Mouse (Mus musculus) heart, embryonic 12.5 days (tissue): ENCODE measurements around the gene Ddr1. TPM values are rescaled to one million over a fixed set of nuclear protein-coding genes. Genes with fewer than 3 reads are reported as not detected.

Source experiments
- ATAC-seq: fragments of 200-750 bp; cut with Nextera tagmentation; 2 replicates; pipeline ENCODE4 v1.8.0; 2017; ENCODE audit warnings: moderate TSS enrichment, moderate library complexity; ENCODE audit not compliant: insufficient number of reproducible peaks, low FRiP score
- H3K27ac ChIP-seq: fragments of 300-500 bp; sonication (generic); 2 replicates; pipeline ENCODE4 v1.5.1; 2016; ENCODE audit warnings: mild to moderate bottlenecking, moderate library complexity; ENCODE audit not compliant: poor library complexity, severe bottlenecking
- H3K27me3 ChIP-seq: fragments of 300-500 bp; sonication (generic); replicated peaks from 2 replicates; pipeline ENCODE4 v1.6.1; 2016; ENCODE audit warnings: mild to moderate bottlenecking, moderate library complexity
- H3K36me3 ChIP-seq: fragments of 300-500 bp; sonication (generic); 2 replicates; pipeline ENCODE4 v1.6.1; 2016; ENCODE audit warnings: mild to moderate bottlenecking, moderate library complexity
- H3K4me1 ChIP-seq: fragments of 300-500 bp; sonication (generic); replicated peaks from 2 replicates; pipeline ENCODE4 v1.6.1; 2016; ENCODE audit warnings: mild to moderate bottlenecking
- H3K4me2 ChIP-seq: fragments of 300-500 bp; sonication (generic); 2 replicates; pipeline ENCODE4 v1.6.1; 2016; ENCODE audit warnings: mild to moderate bottlenecking, moderate library complexity
- H3K4me3 ChIP-seq: fragments of 300-500 bp; sonication (generic); 2 replicates; pipeline ENCODE4 v1.5.1; 2016; ENCODE audit warnings: mild to moderate bottlenecking
- H3K9ac ChIP-seq: fragments of 300-500 bp; sonication (generic); 2 replicates; pipeline ENCODE4 v1.6.1; 2016; ENCODE audit warnings: mild to moderate bottlenecking, moderate library complexity
- H3K9me3 ChIP-seq: fragments of 300-500 bp; sonication (generic); replicated peaks from 2 replicates; pipeline ENCODE4 v1.6.1; 2016; ENCODE audit warnings: mild to moderate bottlenecking, moderate library complexity
- WGBS: fragments of 180-500 bp; shearing (Covaris S2); methylation state at CpG from one replicate; pipeline ENCODE4 v1.1.7; 2016; 5-methylcytosine and 5-hydroxymethylcytosine counted together
- polyA plus RNA-seq: library from polyadenylated mRNA; unstranded; fragments of >200 nt; fragmentation: Nextera tagmentation; extraction: Ambion mirVana; gene quantifications from 2 replicates; pipeline ENCODE4 v1.2.1, GENCODE M21; 2016

Gene Ddr1
- polyA plus RNA-seq, 1 experiment from 2014 or later: 162 TPM

DNA sequence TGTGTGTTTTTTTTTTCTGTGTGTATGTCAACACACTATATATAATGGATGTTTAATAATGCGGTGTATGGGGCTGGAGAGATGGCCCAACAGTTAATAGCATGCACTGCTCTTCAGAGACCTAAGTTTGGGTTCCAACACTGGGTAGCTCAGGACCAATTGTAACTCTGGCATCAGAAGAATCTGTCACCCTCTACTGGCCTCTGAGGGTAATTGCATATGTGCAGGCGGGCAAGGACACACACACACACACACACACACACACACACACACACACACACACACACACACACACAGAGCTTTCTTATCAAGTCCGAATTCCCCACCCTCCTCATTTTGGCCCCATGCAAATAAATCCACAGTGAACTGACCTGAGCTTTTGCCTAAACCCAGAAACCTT, 69.2 kb downstream of the Ddr1 start:
- peaks cover 17% of the 10 kb centered on the region for H3K4me1 ChIP-seq
- peaks cover 16% of the 10 kb centered on the region; the same call in 1 of the 2 replicates for H3K27me3 ChIP-seq
- no peak overlapping the region for H3K9ac ChIP-seq
- H3K36me3 ChIP-seq: no peaks in the 10 kb centered on the region
- ATAC-seq: no peak
- H3K9me3 ChIP-seq: no peaks in the 10 kb centered on the region
- no peak overlapping the region for H3K4me3 ChIP-seq
- H3K4me2 ChIP-seq: no peak overlapping the region
- no peak overlapping the region for H3K27ac ChIP-seq
- 76% methylated on average over 3 of the region's 3 CpGs for WGBS

DNA sequence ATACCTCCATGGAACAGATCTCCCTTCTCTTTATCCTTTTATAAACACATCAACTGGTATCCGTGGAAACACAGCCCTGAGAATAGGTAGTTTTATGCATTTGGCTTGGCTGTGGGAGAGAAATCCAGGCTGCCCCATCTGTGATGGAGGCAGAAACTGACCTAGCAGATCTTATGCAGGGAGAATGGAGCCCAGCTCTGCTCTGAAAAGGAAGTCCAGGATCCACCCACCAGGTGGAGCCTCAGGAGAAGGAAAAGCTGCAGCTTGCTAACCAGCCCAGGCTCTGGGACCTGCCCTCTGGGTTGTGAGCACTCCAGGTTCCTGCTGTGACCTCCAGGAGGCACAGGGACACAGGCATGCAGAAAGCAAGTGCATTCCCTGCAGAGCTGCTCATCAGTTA, 70.4 kb downstream of the Ddr1 start:
- peaks cover 16% of the 10 kb centered on the region; the same call in 1 of the 2 replicates for H3K27me3 ChIP-seq
- ATAC-seq: no peak
- no peak overlapping the region for H3K4me2 ChIP-seq
- H3K36me3 ChIP-seq: no peaks in the 10 kb centered on the region
- no peak overlapping the region for H3K27ac ChIP-seq
- H3K9me3 ChIP-seq: no peaks in the 10 kb centered on the region
- H3K4me1 ChIP-seq: peaks cover 8% of the 10 kb centered on the region; the same call in 1 of the 2 replicates
- peak overlapping the region; percentile 30; the same call in 1 of the 2 replicates for H3K9ac ChIP-seq
- no peak overlapping the region for H3K4me3 ChIP-seq
- WGBS: 13% methylated on average over 1 of the region's 1 CpGs

Other genes with a start within 250 kb of the Ddr1 start
- gene H2-Q10, start 234.5 kb downstream of the Ddr1 start, polyA plus RNA-seq: 0.31 and 1.2 TPM in 2 replicates
- gene Pou5f1, start 198.6 kb downstream of the Ddr1 start, polyA plus RNA-seq: not detected in 2 replicates
- 49.6 and 49.8 TPM in 2 replicates for gene Tcf19, start 187.8 kb downstream of the Ddr1 start, polyA plus RNA-seq
- gene Cchcr1, start 187.5 kb downstream of the Ddr1 start, polyA plus RNA-seq: 15.9 and 17.7 TPM in 2 replicates
- gene Psors1c2, start 171.4 kb downstream of the Ddr1 start, polyA plus RNA-seq: 0.39 and 0.49 TPM in 2 replicates
- 0.46 and 0.72 TPM in 2 replicates for gene Cdsn, start 152.5 kb downstream of the Ddr1 start, polyA plus RNA-seq
- gene 2300002M23Rik, start 137.2 kb downstream of the Ddr1 start, polyA plus RNA-seq: not detected in 2 replicates
- gene Sfta2, start 103.1 kb downstream of the Ddr1 start, polyA plus RNA-seq: not detected in 2 replicates
- gene Gm9573, start 78.0 kb downstream of the Ddr1 start, polyA plus RNA-seq: not detected in 2 replicates
- 0.14 and 0.37 TPM in 2 replicates for gene Mucl3, start 60.9 kb downstream of the Ddr1 start, polyA plus RNA-seq
- gene Vars2, start 37.0 kb downstream of the Ddr1 start, polyA plus RNA-seq: 16.1 and 17.4 TPM in 2 replicates
- gene Gtf2h4, start 30.9 kb downstream of the Ddr1 start, polyA plus RNA-seq: 22.2 and 24.5 TPM in 2 replicates
- gene Ier3, start 117.1 kb upstream of the Ddr1 start, polyA plus RNA-seq: 37.6 and 38.6 TPM in 2 replicates
- 78.2 and 80.2 TPM in 2 replicates for gene Flot1, start 118.6 kb upstream of the Ddr1 start, polyA plus RNA-seq
- gene Tubb5, start 133.7 kb upstream of the Ddr1 start, polyA plus RNA-seq: 743 and 773 TPM in 2 replicates
- gene Mdc1, start 136.9 kb upstream of the Ddr1 start, polyA plus RNA-seq: 21.6 and 25.0 TPM in 2 replicates
- gene Nrm, start 156.7 kb upstream of the Ddr1 start, polyA plus RNA-seq: 48.9 and 50.7 TPM in 2 replicates
- gene Ppp1r18, start 161.0 kb upstream of the Ddr1 start, polyA plus RNA-seq: 22.8 and 23.7 TPM in 2 replicates
- gene Dhx16, start 175.2 kb upstream of the Ddr1 start, polyA plus RNA-seq: 22.4 and 26.6 TPM in 2 replicates
- gene 2310061I04Rik, start 192.8 kb upstream of the Ddr1 start, polyA plus RNA-seq: 25.6 and 26.2 TPM in 2 replicates
- 56.0 and 56.4 TPM in 2 replicates for gene Atat1, start 205.5 kb upstream of the Ddr1 start, polyA plus RNA-seq
- gene Mrps18b, start 211.8 kb upstream of the Ddr1 start, polyA plus RNA-seq: 63.4 and 72.7 TPM in 2 replicates
- 35.8 and 39.6 TPM in 2 replicates for gene Ppp1r10, start 211.8 kb upstream of the Ddr1 start, polyA plus RNA-seq